Mouse (Mus musculus) neural tube, embryonic 14.5 days (tissue): ENCODE measurements at regions not wholly inside any gene's neighbourhood (a gene's known extent, or its start where the extent isn't known, plus 50 kb on each side); places are given as distances from the start of the nearest gene placed in this dataset.
"Not testable (repeated sequence)": the region's sequence is repeated elsewhere in the genome, so short reads cannot be mapped to it uniquely, and the experiment has no call there.

Source experiments
- ATAC-seq: fragments of 200-750 bp; cut with Nextera tagmentation; 2 replicates; pipeline ENCODE4 v1.8.0; 2017; ENCODE audit warnings: low read depth, mild to moderate bottlenecking, moderate TSS enrichment, moderate library complexity
- H3K27ac ChIP-seq: fragments of 300-500 bp; sonication (generic); 2 replicates; pipeline ENCODE4 v1.5.1; 2014; ENCODE audit warnings: low read depth, mild to moderate bottlenecking, control low read depth, low read length, moderate library complexity, mixed read lengths
- H3K27me3 ChIP-seq: fragments of 300-500 bp; sonication (generic); 2 replicates; pipeline ENCODE4 v1.6.1; 2014; ENCODE audit warnings: low read length; ENCODE audit not compliant: control insufficient read depth, insufficient read depth
- H3K36me3 ChIP-seq: fragments of 300-500 bp; sonication (generic); 2 replicates; pipeline ENCODE4 v1.6.1; 2014; ENCODE audit warnings: low read length, mixed read lengths; ENCODE audit not compliant: control insufficient read depth, insufficient read depth
- H3K4me1 ChIP-seq: fragments of 300-500 bp; sonication (generic); 2 replicates; pipeline ENCODE4 v1.6.1; 2014; ENCODE audit warnings: low read length; ENCODE audit not compliant: control insufficient read depth, insufficient read depth
- H3K4me2 ChIP-seq: fragments of 300-500 bp; sonication (generic); 2 replicates; pipeline ENCODE4 v1.6.1; 2014; ENCODE audit warnings: mild to moderate bottlenecking, low read depth, low read length, control low read depth
- H3K4me3 ChIP-seq: fragments of 300-500 bp; sonication (generic); 2 replicates; pipeline ENCODE4 v1.5.1; 2014; ENCODE audit warnings: low read depth, low read length, control low read depth, mixed read lengths
- H3K9ac ChIP-seq: fragments of 300-500 bp; sonication (generic); replicated peaks from 2 replicates; pipeline ENCODE4 v1.6.1; 2014; ENCODE audit warnings: low read depth, mild to moderate bottlenecking, control low read depth, low read length, mixed read lengths
- H3K9me3 ChIP-seq: fragments of 300-500 bp; sonication (generic); 2 replicates; pipeline ENCODE4 v1.6.1; 2016; ENCODE audit warnings: low read length; ENCODE audit not compliant: control insufficient read depth
- WGBS: fragments of 180-500 bp; shearing (Covaris S2); extraction: QIAGEN DNeasy Blood & Tissue Kit; methylation state at CpG from one replicate; pipeline ENCODE4 v1.1.7; 2014; 5-methylcytosine and 5-hydroxymethylcytosine counted together

- H3K27ac ChIP-seq, result no peak overlapping the region
- 93% methylated on average over 22 of the region's 22 CpGs for WGBS
- H3K4me2 ChIP-seq, result no peak overlapping the region
- no peaks in the 10 kb centered on the region for H3K4me1 ChIP-seq
- no peak for ATAC-seq
- H3K9me3 ChIP-seq, result no peaks in the 10 kb centered on the region
- no peaks in the 10 kb centered on the region for H3K27me3 ChIP-seq
- H3K36me3 ChIP-seq, result no peaks in the 10 kb centered on the region
- H3K9ac ChIP-seq, result no peak overlapping the region
- no peak overlapping the region for H3K4me3 ChIP-seq
These were observed 373.2 kb upstream of the Cntn5 start for GRCm38 (mm10) chr9:11277810-11278209.

GRCm38 (mm10) chr9:11276966-11277365, 372.4 kb upstream of the Cntn5 start:
- H3K9ac ChIP-seq, result no peak overlapping the region
- 92% methylated on average over 4 of the region's 4 CpGs for WGBS
- ATAC-seq, result no peak

GRCm38 (mm10) chr9:11256848-11257247, 352.3 kb upstream of the Cntn5 start:
- Histone ChIP-seq H3K4me3 (no peak overlapping the region), H3K27me3 (no peaks in the 10 kb centered on the region), H3K9me3 (no peaks in the 10 kb centered on the region), H3K4me1 (no peaks in the 10 kb centered on the region), H3K9ac (no peak overlapping the region), H3K4me2 (no peak overlapping the region), H3K36me3 (no peaks in the 10 kb centered on the region), H3K27ac (no peak overlapping the region)
- WGBS, result 80% methylated on average over 1 of the region's 1 CpGs
- no peak for ATAC-seq

More at GRCm38 (mm10) chr9:11276966-11277365, 372.4 kb upstream of the Cntn5 start:
- Histone ChIP-seq H3K4me3 (no peak overlapping the region), H3K27ac (no peak overlapping the region), H3K36me3 (no peaks in the 10 kb centered on the region), H3K9me3 (no peaks in the 10 kb centered on the region), H3K27me3 (no peaks in the 10 kb centered on the region), H3K4me1 (no peaks in the 10 kb centered on the region), H3K4me2 (no peak overlapping the region)

- no peaks in the 10 kb centered on the region for H3K9me3 ChIP-seq
- H3K4me3 ChIP-seq, result no peak overlapping the region
- peak; percentile 81; the same call in 1 of the 2 replicates for ATAC-seq
- no peaks in the 10 kb centered on the region for H3K36me3 ChIP-seq
- no peaks in the 10 kb centered on the region for H3K4me1 ChIP-seq
- 76% methylated on average over 6 of the region's 6 CpGs for WGBS
- no peak overlapping the region for H3K27ac ChIP-seq
- no peak overlapping the region for H3K4me2 ChIP-seq
- H3K9ac ChIP-seq, result no peak overlapping the region
- no peaks in the 10 kb centered on the region for H3K27me3 ChIP-seq
These were observed 302.3 kb upstream of the Cntn5 start for GRCm38 (mm10) chr9:11206829-11207228.

GRCm38 (mm10) chr9:11206267-11206666, 301.7 kb upstream of the Cntn5 start:
- Histone ChIP-seq H3K9me3 (no peaks in the 10 kb centered on the region), H3K4me1 (no peaks in the 10 kb centered on the region), H3K27me3 (no peaks in the 10 kb centered on the region), H3K9ac (no peak overlapping the region), H3K4me2 (no peak overlapping the region), H3K36me3 (no peaks in the 10 kb centered on the region), H3K27ac (no peak overlapping the region), H3K4me3 (no peak overlapping the region)
- no peak for ATAC-seq

GRCm38 (mm10) chr9:11192183-11192582, 287.6 kb upstream of the Cntn5 start:
- 25% methylated on average over 2 of the region's 2 CpGs for WGBS
- H3K9ac ChIP-seq, result no peak overlapping the region
- ATAC-seq, result no peak
- no peaks in the 10 kb centered on the region for H3K36me3 ChIP-seq
- H3K9me3 ChIP-seq, result no peaks in the 10 kb centered on the region
- no peaks in the 10 kb centered on the region for H3K27me3 ChIP-seq
- H3K4me3 ChIP-seq, result no peak overlapping the region
- no peak overlapping the region for H3K4me2 ChIP-seq
- H3K27ac ChIP-seq, result no peak overlapping the region
- no peaks in the 10 kb centered on the region for H3K4me1 ChIP-seq

- no peaks in the 10 kb centered on the region for H3K4me1 ChIP-seq
- H3K4me3 ChIP-seq, result no peak overlapping the region
- no peak overlapping the region for H3K27ac ChIP-seq
- H3K36me3 ChIP-seq, result no peaks in the 10 kb centered on the region
- whole genome bisulfite sequencing, result 91% methylated on average over 1 of the region's 1 CpGs
- H3K9ac ChIP-seq, result no peak overlapping the region
- no peaks in the 10 kb centered on the region for H3K9me3 ChIP-seq
- no peak for ATAC-seq
- H3K4me2 ChIP-seq, result no peak overlapping the region
- no peaks in the 10 kb centered on the region for H3K27me3 ChIP-seq
These were observed 241.2 kb upstream of the Cntn5 start for GRCm38 (mm10) chr9:11145799-11146198.

- ATAC-seq, result no peak
- WGBS, result 79% methylated on average over 5 of the region's 5 CpGs
These were observed 222.3 kb upstream of the Cntn5 start for GRCm38 (mm10) chr9:11126833-11127232.

GRCm38 (mm10) chr9:11119153-11119552, 214.6 kb upstream of the Cntn5 start:
- Histone ChIP-seq H3K9me3 (no peaks in the 10 kb centered on the region), H3K4me3 (no peak overlapping the region), H3K4me2 (no peak overlapping the region), H3K4me1 (no peaks in the 10 kb centered on the region), H3K27ac (no peak overlapping the region), H3K9ac (no peak overlapping the region), H3K36me3 (no peaks in the 10 kb centered on the region), H3K27me3 (no peaks in the 10 kb centered on the region)
- no peak for ATAC-seq

More at GRCm38 (mm10) chr9:11126833-11127232, 222.3 kb upstream of the Cntn5 start:
- H3K4me2 ChIP-seq, result no peak overlapping the region
- no peaks in the 10 kb centered on the region for H3K9me3 ChIP-seq
- H3K27me3 ChIP-seq, result no peaks in the 10 kb centered on the region
- no peaks in the 10 kb centered on the region for H3K36me3 ChIP-seq
- H3K27ac ChIP-seq, result no peak overlapping the region
- no peaks in the 10 kb centered on the region for H3K4me1 ChIP-seq
- no peak overlapping the region for H3K4me3 ChIP-seq
- H3K9ac ChIP-seq, result no peak overlapping the region

GRCm38 (mm10) chr9:11107828-11108227, 203.3 kb upstream of the Cntn5 start:
- H3K27me3 ChIP-seq, H3K36me3 ChIP-seq, H3K4me1 ChIP-seq, H3K4me2 ChIP-seq, H3K9me3 ChIP-seq, H3K9ac ChIP-seq, H3K27ac ChIP-seq, ATAC-seq, H3K4me3 ChIP-seq: not testable (repeated sequence)
- WGBS, result 73% methylated on average over 3 of the region's 3 CpGs
